Comparison of ENCODE assay signal across 12 mouse cellular contexts in the genomic region with DNA sequence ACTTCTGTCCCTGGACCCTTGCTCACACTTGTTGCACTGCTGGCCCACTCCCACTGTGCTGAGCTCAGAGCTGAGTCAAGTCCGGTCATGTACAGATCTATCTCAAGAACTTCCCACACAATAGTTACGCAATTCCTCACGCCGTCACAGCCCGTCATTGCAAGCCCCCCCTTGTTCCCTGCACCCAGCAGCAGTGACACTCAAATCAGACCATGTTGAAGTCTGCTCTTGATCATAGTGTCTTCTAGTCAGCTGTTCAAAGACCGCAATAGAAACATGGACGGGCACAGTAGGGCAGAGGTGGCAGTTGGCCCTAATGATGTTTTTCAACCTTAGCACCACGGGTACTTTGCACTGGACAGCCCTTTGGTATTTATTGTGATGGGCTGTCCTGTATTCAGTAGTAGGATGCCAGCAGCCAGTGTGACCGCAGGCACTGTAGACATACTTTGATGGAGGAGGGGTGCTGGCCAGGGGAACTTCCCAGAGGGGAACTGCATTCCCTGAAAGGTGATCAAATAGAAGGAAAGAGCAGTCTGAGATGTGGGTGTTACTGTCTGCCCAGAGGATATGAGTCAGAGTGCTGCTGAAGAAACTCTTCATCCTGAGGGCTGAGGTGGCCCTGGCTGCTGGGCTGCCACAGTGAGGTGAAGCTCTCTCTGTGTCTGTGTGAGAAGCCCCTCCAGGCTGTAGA. TPM values are rescaled to one million over a fixed set of nuclear protein-coding genes. Genes with fewer than 3 reads are reported as not detected.
A peak's percentile ranks its signal among the peaks of the same experiment; 100 is the strongest.
DNase-seq lines count a peak whose midpoint lies in the region; ATAC-seq lines count a peak whose summit lies in the region.
"Had no signal": no experiment of that assay in that cellular context is flagged by ENCODE, and none has a peak within 500 bp of the region (broad histone marks: within the 10 kb centered on the region; RNA-seq: fewer than 3 reads in every experiment).

No protein-coding gene starts in this region.

- H3K9me3 ChIP-seq in heart, embryonic 15.5 days (replicated peaks) = no peaks in the 10 kb centered on the region
- no peaks in the 10 kb centered on the region for H3K9me3 ChIP-seq in kidney, embryonic 16.5 days (ENCODE audit: low read length)
- H3K9me3 ChIP-seq: midbrain, embryonic 12.5 days had no signal

- peaks cover 83% of the 10 kb centered on the region for H3K4me1 ChIP-seq in heart, embryonic 15.5 days (replicated peaks)
- H3K4me1 ChIP-seq in kidney, embryonic 16.5 days (ENCODE audit: insufficient read depth, low read length) = no peaks in the 10 kb centered on the region; the same call in 1 of the 2 replicates

- no peaks in the 10 kb centered on the region for H3K27me3 ChIP-seq in heart, embryonic 15.5 days
- H3K27me3 ChIP-seq in kidney, embryonic 16.5 days (ENCODE audit: insufficient read depth, low read length) = no peaks in the 10 kb centered on the region
- H3K27me3 ChIP-seq: midbrain, embryonic 12.5 days had no signal

- ATAC-seq in heart, embryonic 15.5 days (replicated peaks; ENCODE audit: insufficient number of reproducible peaks, insufficient read depth, low FRiP score, low read depth) = no peak
- ATAC-seq in CD4-positive, CD25-positive, alpha-beta regulatory T cell, adult 4 months = peak; percentile 62
- ATAC-seq in common myeloid progenitor, adult 5-6 weeks (replicated peaks; ENCODE audit: low read depth, poor library complexity, severe bottlenecking) = peak; percentile 50
- ATAC-seq in kidney, embryonic 16.5 days (ENCODE audit: low FRiP score, low TSS enrichment) = no peak

- peak overlapping the region; percentile 39; the same call in 1 of the 2 replicates for H3K27ac ChIP-seq in heart, embryonic 15.5 days
- no peak overlapping the region for H3K27ac ChIP-seq in kidney, embryonic 16.5 days (ENCODE audit: low read length)
- H3K27ac ChIP-seq: layer of hippocampus, adult 2 months; midbrain, embryonic 12.5 days had no signal

- no peak overlapping the region for H3K4me3 ChIP-seq in heart, embryonic 15.5 days
- H3K4me3 ChIP-seq in kidney, embryonic 16.5 days (ENCODE audit: low read length) = no peak overlapping the region
- H3K4me3 ChIP-seq: layer of hippocampus, adult 2 months; midbrain, embryonic 12.5 days had no signal

- no peak overlapping the region for H3K4me2 ChIP-seq in heart, embryonic 15.5 days
- no peak overlapping the region for H3K4me2 ChIP-seq in kidney, embryonic 16.5 days (replicated peaks; ENCODE audit: low read depth, low read length)
- H3K4me2 ChIP-seq: midbrain, embryonic 12.5 days had no signal

- no peak overlapping the region for H3K9ac ChIP-seq in heart, embryonic 15.5 days
- no peak overlapping the region for H3K9ac ChIP-seq in kidney, embryonic 16.5 days (replicated peaks; ENCODE audit: low read length)
- H3K9ac ChIP-seq: midbrain, embryonic 12.5 days had no signal

- DNase-seq in heart, adult 9 months (ENCODE audit: low spot score in 2 of 2) = no peak
- DNase-seq in lung, postnatal 36 days = peak; percentile 71
- no peak for DNase-seq in thymus, postnatal 0 days (ENCODE audit: low spot score)
- DNase-seq in testis, postnatal 10 days (ENCODE audit: low spot score) = no peak
- DNase-seq: cerebellum, postnatal 25 days; thymus, postnatal 14 days had no signal

- H3K36me3 ChIP-seq in heart, embryonic 15.5 days = peaks cover 17% of the 10 kb centered on the region; the same call in 1 of the 2 replicates
- H3K36me3 ChIP-seq in kidney, embryonic 16.5 days (ENCODE audit: insufficient read depth, low read length) = peaks cover 25% of the 10 kb centered on the region

- 58% methylated on average over 9 of the region's 9 CpGs for WGBS in heart, embryonic 15.5 days
- WGBS in kidney, embryonic 16.5 days = 75% methylated on average over 9 of the region's 9 CpGs

RNA-seq across cellular contexts. Expression of a gene that starts 17.2 kb away (rescaled TPM):
- 119 and 127 TPM in 2 replicates for polyA plus RNA-seq in heart, embryonic 15.5 days (2015; fragmentation: Nextera tagmentation; extraction: Ambion mirVana)
- polyA plus RNA-seq in CD4-positive, CD25-positive, alpha-beta regulatory T cell, adult 4 months (2017; shearing (Covaris generic)) = 10 to 100 TPM; 33.8 to 49.9 TPM
- 6.1 and 7.9 TPM in 2 replicates for total RNA-seq in common myeloid progenitor, adult 5-6 weeks (2017)
- 98.6 and 98.8 TPM in 2 replicates for polyA plus RNA-seq in kidney, embryonic 16.5 days (2015; fragmentation: Nextera tagmentation; extraction: Ambion mirVana)
- 19.9 and 21.4 TPM in 2 replicates for polyA plus RNA-seq in thymus, postnatal 0 days (2015; fragmentation: Nextera tagmentation; extraction: Ambion mirVana)

RNA-seq across cellular contexts. Expression of a gene that starts 48.3 kb away (rescaled TPM):
- polyA plus RNA-seq in heart, embryonic 15.5 days (2015; fragmentation: Nextera tagmentation; extraction: Ambion mirVana) = 9.9 and 10.6 TPM in 2 replicates
- polyA plus RNA-seq in CD4-positive, CD25-positive, alpha-beta regulatory T cell, adult 4 months (2017; shearing (Covaris generic)) = 1 to 10 TPM; 3.5 to 4.8 TPM
- 4.1 and 5.2 TPM in 2 replicates for total RNA-seq in common myeloid progenitor, adult 5-6 weeks (2017)
- polyA plus RNA-seq in kidney, embryonic 16.5 days (2015; fragmentation: Nextera tagmentation; extraction: Ambion mirVana) = 9.5 and 9.8 TPM in 2 replicates
- polyA plus RNA-seq in thymus, postnatal 0 days (2015; fragmentation: Nextera tagmentation; extraction: Ambion mirVana) = 3.6 and 7.2 TPM in 2 replicates

Comparison
In these comparisons a context has a peak if more than half of its experiments do, and no peak if none do; other contexts are left out.
1. ATAC-seq: peak in CD4-positive, CD25-positive, alpha-beta regulatory T cell, adult 4 months (single experiment) and common myeloid progenitor, adult 5-6 weeks (single experiment); none in heart, embryonic 15.5 days (single experiment) and kidney, embryonic 16.5 days (single experiment).